Mouse (Mus musculus): ENCODE data around the gene Parn. TPM values are rescaled to one million over a fixed set of nuclear protein-coding genes. Genes with fewer than 3 reads are reported as not detected.

Parn gene
- polyA plus RNA-seq, 1 experiment = 15.8 TPM

DNA sequence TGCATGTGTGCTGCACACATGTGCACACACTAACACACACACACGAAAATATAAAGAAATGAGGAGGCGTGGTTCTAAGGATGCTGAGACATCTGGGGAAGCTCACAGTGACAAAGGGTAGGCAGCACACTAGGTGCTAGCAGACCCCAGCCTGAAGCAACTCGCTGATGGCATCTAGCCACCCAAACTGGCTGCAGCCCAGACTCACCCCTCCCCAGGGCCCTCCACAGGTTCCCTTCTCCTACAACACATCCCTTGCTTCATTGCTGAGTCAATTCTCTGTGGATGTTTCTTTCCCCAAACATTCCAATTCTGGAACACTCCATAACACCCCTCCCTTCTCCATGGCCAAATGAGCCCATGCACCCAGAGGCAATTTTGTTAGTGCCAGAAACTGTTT, 175.0 kb downstream of the Parn start:
- no peak overlapping the region for H3K4me3 ChIP-seq (ENCODE audit: insufficient read depth, poor library complexity, severe bottlenecking)
- H3K79me2 ChIP-seq (ENCODE audit: control insufficient read depth, insufficient read depth) = no peaks in the 10 kb centered on the region
- no peaks in the 10 kb centered on the region for H3K36me3 ChIP-seq (ENCODE audit: control insufficient read depth, insufficient read depth)
- TF ChIP-seq USF1 (IDR thresholded peaks at IDR 0.05; ENCODE audit: low read depth) = no peak
- no peak for TF ChIP-seq FOSL1 (IDR thresholded peaks at IDR 0.05; ENCODE audit: insufficient read depth, low read length, poor library complexity, severe bottlenecking)
- TF ChIP-seq MYOG (IDR thresholded peaks at IDR 0.05; ENCODE audit: control insufficient read depth, extremely low read depth, insufficient read length) = no peak
- no peak for TF ChIP-seq CTCF (IDR thresholded peaks at IDR 0.05; ENCODE audit: control insufficient read depth, insufficient read depth, insufficient read length)
- TF ChIP-seq CEBPB (IDR thresholded peaks at IDR 0.05; ENCODE audit: low read depth) = no peak
- no peak for TF ChIP-seq MYOD1 (IDR thresholded peaks at IDR 0.05; ENCODE audit: control insufficient read depth, insufficient read length, low read depth)
- TF ChIP-seq MAX (IDR thresholded peaks at IDR 0.05) = no peak
- H3K79me3 ChIP-seq (ENCODE audit: low read depth) = no peaks in the 10 kb centered on the region
- H3K27me3 ChIP-seq (ENCODE audit: control insufficient read depth, insufficient read depth, insufficient read length) = no peaks in the 10 kb centered on the region
- no peak overlapping the region for H3ac ChIP-seq (ENCODE audit: control insufficient read depth, insufficient read length, low read depth)

DNA sequence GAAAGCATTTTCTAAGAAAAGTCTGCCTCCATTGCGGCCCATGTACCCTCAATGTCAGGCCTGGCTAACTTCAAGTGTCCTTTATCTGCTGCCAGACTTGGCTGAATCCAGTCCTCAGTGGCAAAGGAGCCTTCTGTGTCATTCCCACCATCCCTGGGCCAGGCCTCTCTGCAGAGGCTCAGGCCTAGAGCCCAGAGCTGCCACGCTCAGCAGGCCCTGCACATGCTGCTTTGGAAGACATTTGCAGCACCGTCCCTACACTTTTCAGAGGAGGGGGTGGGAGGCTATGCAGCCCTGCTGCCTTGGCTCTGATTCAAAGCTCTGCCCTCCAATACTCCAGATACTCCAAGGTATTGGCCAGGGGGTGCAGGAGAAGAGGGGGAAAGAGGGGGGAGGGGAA, 176.2 kb downstream of the Parn start:
- no peaks in the 10 kb centered on the region for H3K27me3 ChIP-seq (ENCODE audit: control insufficient read depth, insufficient read depth, insufficient read length)
- TF ChIP-seq FOSL1 (IDR thresholded peaks at IDR 0.05; ENCODE audit: insufficient read depth, low read length, poor library complexity, severe bottlenecking) = no peak
- no peak for TF ChIP-seq USF1 (IDR thresholded peaks at IDR 0.05; ENCODE audit: low read depth)
- no peak for TF ChIP-seq MAX (IDR thresholded peaks at IDR 0.05)
- H3ac ChIP-seq (ENCODE audit: control insufficient read depth, insufficient read length, low read depth) = no peak overlapping the region
- H3K4me3 ChIP-seq (ENCODE audit: insufficient read depth, poor library complexity, severe bottlenecking) = no peak overlapping the region
- H3K36me3 ChIP-seq (ENCODE audit: control insufficient read depth, insufficient read depth) = no peaks in the 10 kb centered on the region
- H3K79me3 ChIP-seq (ENCODE audit: low read depth) = no peaks in the 10 kb centered on the region
- H3K79me2 ChIP-seq (ENCODE audit: control insufficient read depth, insufficient read depth) = no peaks in the 10 kb centered on the region

Other genes with a start within 250 kb of the Parn start
- gene Bfar, start 3.7 kb upstream of the Parn start, polyA plus RNA-seq (2012; fragmentation: generic; extraction: Trizol) = 5.7 TPM
- 2.0 TPM for gene 3110001I22Rik, start 3.8 kb upstream of the Parn start, polyA plus RNA-seq (2012; fragmentation: generic; extraction: Trizol)
- gene Pla2g10, start 62.8 kb upstream of the Parn start, polyA plus RNA-seq (2012; fragmentation: generic; extraction: Trizol) = not detected
- gene Rrn3, start 112.5 kb upstream of the Parn start, polyA plus RNA-seq (2012; fragmentation: generic; extraction: Trizol) = 44.3 TPM
- gene Ntan1, start 150.7 kb upstream of the Parn start, polyA plus RNA-seq (2012; fragmentation: generic; extraction: Trizol) = 39.4 TPM
- 36.0 TPM for gene Pdxdc1, start 235.0 kb upstream of the Parn start, polyA plus RNA-seq (2012; fragmentation: generic; extraction: Trizol)
- 0.51 TPM for gene Mpv17l, start 235.0 kb upstream of the Parn start, polyA plus RNA-seq (2012; fragmentation: generic; extraction: Trizol)

All from C2C12 (cell line).